Mouse (Mus musculus) stomach, postnatal 0 days (tissue): ENCODE results near the gene L3hypdh. TPM values are rescaled to one million over a fixed set of nuclear protein-coding genes. Genes with fewer than 3 reads are reported as not detected.

ENCODE experiments used
- ATAC-seq: fragments of 200-750 bp; cut with Nextera tagmentation; 2 replicates; pipeline ENCODE4 v1.8.0; 2017; ENCODE audit not compliant: low FRiP score, low TSS enrichment
- DNase-seq: peaks from one replicate; pipeline ENCODE4 v3.0.0-alpha.2; 2016; ENCODE audit warnings: low spot score
- H3K27ac ChIP-seq: fragments of 300-500 bp; sonication (generic); replicated peaks from 2 replicates; pipeline ENCODE4 v1.5.1; 2014; ENCODE audit warnings: mild to moderate bottlenecking, control low read depth
- H3K27me3 ChIP-seq: fragments of 300-500 bp; sonication (generic); 2 replicates; pipeline ENCODE4 v1.6.1; 2014; ENCODE audit warnings: low read length; ENCODE audit not compliant: control insufficient read depth, insufficient read depth
- H3K36me3 ChIP-seq: fragments of 300-500 bp; sonication (generic); 2 replicates; pipeline ENCODE4 v1.6.1; 2014; ENCODE audit warnings: low read length, mixed read lengths; ENCODE audit not compliant: control insufficient read depth, insufficient read depth
- H3K4me1 ChIP-seq: fragments of 300-500 bp; sonication (generic); replicated peaks from 2 replicates; pipeline ENCODE4 v1.6.1; 2014; ENCODE audit warnings: antibody characterized with exemption; ENCODE audit not compliant: control insufficient read depth, insufficient read depth
- H3K4me2 ChIP-seq: fragments of 300-500 bp; sonication (generic); replicated peaks from 2 replicates; pipeline ENCODE4 v1.6.1; 2014; ENCODE audit warnings: low read depth, mild to moderate bottlenecking, control low read depth, moderate library complexity
- H3K4me3 ChIP-seq: fragments of 300-500 bp; sonication (generic); 2 replicates; pipeline ENCODE4 v1.5.1; 2014; ENCODE audit warnings: low read depth, low read length, control low read depth
- H3K9ac ChIP-seq: fragments of 300-500 bp; sonication (generic); 2 replicates; pipeline ENCODE4 v1.6.1; 2014; ENCODE audit warnings: mild to moderate bottlenecking, low read length, control low read depth, mixed read lengths
- H3K9me3 ChIP-seq: fragments of 300-500 bp; sonication (generic); 2 replicates; pipeline ENCODE4 v1.6.1; 2016; ENCODE audit warnings: low read length; ENCODE audit not compliant: control insufficient read depth
- CTCF ChIP-seq: IDR thresholded peaks from 2 replicates; pipeline ENCODE4 v1.5.1; 2016; ENCODE audit warnings: antibody characterized with exemption, low read depth, mild to moderate bottlenecking, moderate library complexity
- EP300 ChIP-seq: optimal IDR thresholded peaks from 2 replicates; pipeline ENCODE3; 2016; ENCODE audit warnings: antibody characterized with exemption
- WGBS: fragments of 180-500 bp; shearing (Covaris S2); extraction: QIAGEN DNeasy Blood & Tissue Kit; methylation state at CpG from one replicate; pipeline ENCODE4 v1.1.7; 2014; 5-methylcytosine and 5-hydroxymethylcytosine counted together
- polyA plus RNA-seq: library from polyadenylated mRNA; unstranded; fragments of >200 nt; fragmentation: Nextera tagmentation; extraction: Ambion mirVana; gene quantifications from 2 replicates; pipeline ENCODE4 v1.2.1, GENCODE M21; 2015

L3hypdh gene
- polyA plus RNA-seq, 1 experiment from 2014 or later: 8.7 TPM

GRCm38 (mm10) chr12:72084261-72085023, 797 bp downstream of the L3hypdh start:
- H3K27me3 ChIP-seq: no peaks in the 10 kb centered on the region
- peak overlapping the region; percentile 71 for H3K9ac ChIP-seq
- H3K4me2 ChIP-seq: peak overlapping the region; percentile 91
- no peak for DNase-seq
- TF ChIP-seq CTCF (no peak), EP300 (no peak)
- peak; percentile 6; the same call in 1 of the 2 replicates for ATAC-seq
- 7% methylated on average over 46 of the region's 46 CpGs for WGBS
- H3K9me3 ChIP-seq: no peaks in the 10 kb centered on the region
- H3K4me1 ChIP-seq: peaks cover 3% of the 10 kb centered on the region
- H3K4me3 ChIP-seq: peak overlapping the region; percentile 62
- no peaks in the 10 kb centered on the region; the same call in 1 of the 2 replicates for H3K36me3 ChIP-seq
- peak overlapping the region; percentile 88 for H3K27ac ChIP-seq

DNA sequence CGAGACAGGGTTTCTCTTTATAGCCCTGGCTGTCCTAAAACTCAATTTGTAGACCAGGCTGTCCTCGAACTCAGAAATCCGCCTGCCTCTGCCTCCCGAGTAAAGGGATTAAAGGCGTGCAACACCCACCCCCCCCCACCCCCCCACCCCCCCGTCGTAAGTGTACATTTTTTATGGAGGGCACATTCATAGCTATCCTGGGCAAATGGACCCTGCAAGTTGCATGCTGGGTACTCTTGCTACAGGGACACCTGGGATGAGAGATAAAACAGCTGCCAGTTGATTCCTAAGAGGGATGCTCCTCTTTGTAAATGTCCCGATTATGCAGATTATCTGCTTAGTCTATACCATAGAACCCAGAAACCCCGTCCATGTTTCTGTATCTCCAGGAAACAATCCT, 2.0 kb downstream of the L3hypdh start:
- no peak for ATAC-seq
- H3K36me3 ChIP-seq: no peaks in the 10 kb centered on the region; the same call in 1 of the 2 replicates
- peaks cover 3% of the 10 kb centered on the region for H3K4me1 ChIP-seq
- no peak overlapping the region for H3K9ac ChIP-seq
- TF ChIP-seq CTCF: no peak
- TF ChIP-seq EP300: no peak
- H3K9me3 ChIP-seq: no peaks in the 10 kb centered on the region
- DNase-seq: no peak
- H3K27me3 ChIP-seq: no peaks in the 10 kb centered on the region
- no peak overlapping the region for H3K4me3 ChIP-seq
- H3K27ac ChIP-seq: no peak overlapping the region
- WGBS: 82% methylated on average over 9 of the region's 9 CpGs
- no peak overlapping the region for H3K4me2 ChIP-seq

GRCm38 (mm10) chr12:72082370-72082769, 2.9 kb downstream of the L3hypdh start:
- Histone ChIP-seq H3K27me3 (no peaks in the 10 kb centered on the region), H3K4me3 (no peak overlapping the region), H3K4me1 (peaks cover 3% of the 10 kb centered on the region), H3K36me3 (no peaks in the 10 kb centered on the region; the same call in 1 of the 2 replicates), H3K9ac (no peak overlapping the region; the same call in 1 of the 2 replicates), H3K9me3 (no peaks in the 10 kb centered on the region), H3K4me2 (peak overlapping the region; percentile 39), H3K27ac (no peak overlapping the region)
- DNase-seq (peak; percentile 40), ATAC-seq (no peak)
- TF ChIP-seq EP300 (no peak), CTCF (no peak)
- 31% methylated on average over 18 of the region's 18 CpGs for WGBS

DNA sequence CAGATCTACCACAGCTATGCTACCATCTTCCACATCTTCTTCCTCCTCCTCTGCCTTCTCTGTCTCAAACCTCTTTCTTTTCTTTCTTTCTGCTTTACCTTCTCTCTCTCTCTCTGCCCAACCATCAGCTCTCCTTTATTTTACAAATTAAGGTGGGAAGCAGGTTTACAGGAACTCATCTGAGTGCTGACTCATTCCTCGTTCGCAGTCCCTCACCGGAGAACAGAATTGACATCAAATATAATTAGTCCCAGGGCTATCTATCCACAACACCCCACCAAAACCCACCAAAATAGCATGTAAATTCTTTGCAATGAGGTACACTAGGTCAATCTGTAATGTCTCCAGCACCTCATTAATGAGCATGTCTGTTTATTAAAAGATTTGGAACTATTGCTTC, 3.3 kb downstream of the L3hypdh start:
- DNase-seq (no peak), ATAC-seq (no peak)
- no peaks in the 10 kb centered on the region for H3K27me3 ChIP-seq
- H3K27ac ChIP-seq: no peak overlapping the region
- no peak for TF ChIP-seq CTCF
- no peak for TF ChIP-seq EP300
- WGBS: 61% methylated on average over 3 of the region's 3 CpGs
- no peaks in the 10 kb centered on the region; the same call in 1 of the 2 replicates for H3K36me3 ChIP-seq
- H3K9me3 ChIP-seq: no peaks in the 10 kb centered on the region
- H3K4me1 ChIP-seq: peaks cover 3% of the 10 kb centered on the region
- H3K9ac ChIP-seq: no peak overlapping the region; the same call in 1 of the 2 replicates
- H3K4me3 ChIP-seq: no peak overlapping the region
- peak overlapping the region; percentile 39 for H3K4me2 ChIP-seq

DNA sequence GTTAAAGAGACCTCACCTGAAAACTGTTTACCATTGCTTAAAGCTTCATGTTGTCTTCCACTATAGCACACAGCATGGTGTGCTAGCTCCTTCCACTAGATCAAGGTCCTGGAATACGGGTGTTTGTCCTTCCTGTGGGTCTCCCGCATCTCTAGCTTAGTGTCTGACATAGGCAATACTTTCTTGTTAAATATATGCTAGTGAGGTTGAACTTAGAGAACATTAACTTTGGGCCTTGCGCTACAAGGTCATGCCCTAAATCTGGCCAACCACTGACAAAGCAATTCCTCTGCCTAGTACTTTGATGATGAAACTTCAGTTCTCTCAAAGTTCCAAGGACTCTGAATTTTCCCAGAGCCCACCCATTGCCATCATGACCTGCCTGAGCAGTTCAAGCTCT, 7.0 kb downstream of the L3hypdh start:
- DNase-seq (no peak), ATAC-seq (no peak)
- Histone ChIP-seq H3K4me3 (no peak overlapping the region), H3K9ac (no peak overlapping the region), H3K4me2 (no peak overlapping the region), H3K27ac (no peak overlapping the region), H3K4me1 (no peaks in the 10 kb centered on the region), H3K9me3 (no peaks in the 10 kb centered on the region), H3K36me3 (no peaks in the 10 kb centered on the region; the same call in 1 of the 2 replicates), H3K27me3 (no peaks in the 10 kb centered on the region)
- 91% methylated on average over 3 of the region's 3 CpGs for WGBS
- TF ChIP-seq CTCF (no peak), EP300 (no peak)
